Mouse (Mus musculus): Measurements from ENCODE around the gene Tnni1.

The Tnni1 gene

DNA sequence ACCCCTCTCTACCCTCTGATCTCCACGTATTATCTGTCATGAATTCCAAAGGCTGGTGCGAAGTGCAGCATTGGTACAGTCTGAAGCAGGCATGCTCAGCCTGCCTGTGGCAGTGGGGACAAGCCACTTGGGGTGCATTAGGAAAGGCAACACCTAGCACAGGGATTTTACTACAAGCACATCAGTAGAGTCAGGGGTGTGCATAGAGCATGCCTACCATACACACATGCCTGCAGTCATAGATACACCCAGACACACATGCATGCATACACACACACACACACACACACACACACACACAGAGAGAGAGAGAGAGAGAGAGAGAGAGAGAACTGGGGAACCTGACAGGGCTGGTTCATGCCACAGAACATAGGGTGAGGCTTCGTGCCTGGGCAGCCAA, 33.0 kb downstream of the Tnni1 start:
- no peak for DNase-seq

DNA sequence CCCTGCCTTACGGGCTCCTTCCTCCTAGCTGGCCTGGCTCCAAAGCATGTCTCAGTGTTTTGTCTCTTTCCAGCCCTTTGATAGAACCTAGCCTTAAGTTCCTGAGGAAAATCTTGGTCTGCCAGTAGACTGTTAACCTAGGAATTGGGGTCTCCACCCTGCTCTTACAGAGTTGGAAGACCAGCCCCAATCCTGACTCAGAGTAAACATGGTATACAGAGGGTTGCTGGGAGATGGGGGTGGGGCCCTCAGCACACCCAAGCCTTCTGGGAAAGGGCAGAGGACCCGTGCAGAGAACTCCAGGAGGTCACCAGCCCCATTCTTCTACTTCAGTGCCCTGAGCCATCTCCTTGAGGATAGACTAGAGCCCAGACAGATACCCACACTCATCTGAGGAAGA, 33.4 kb downstream of the Tnni1 start:
- no peak for DNase-seq

DNA sequence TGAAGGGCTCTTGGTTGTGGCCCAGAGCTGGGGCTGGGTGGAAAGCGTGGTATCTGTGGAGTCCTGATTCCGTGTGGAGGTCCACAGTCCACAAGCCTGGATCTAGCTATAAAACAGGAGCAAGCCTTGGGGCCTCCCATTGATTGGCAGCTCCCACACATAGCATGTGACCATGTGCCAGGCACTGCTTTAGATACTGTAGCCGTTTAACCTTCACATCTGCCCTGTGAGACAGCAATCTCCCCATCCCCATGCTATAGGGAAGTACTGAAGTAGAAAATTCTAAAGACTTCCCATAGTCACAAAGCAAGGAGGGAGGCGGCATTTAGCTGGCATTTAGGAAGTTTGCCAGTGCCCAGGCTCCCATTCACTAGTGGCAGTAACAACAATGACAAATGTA, 33.8 kb downstream of the Tnni1 start:
- DNase-seq = no peak

DNA sequence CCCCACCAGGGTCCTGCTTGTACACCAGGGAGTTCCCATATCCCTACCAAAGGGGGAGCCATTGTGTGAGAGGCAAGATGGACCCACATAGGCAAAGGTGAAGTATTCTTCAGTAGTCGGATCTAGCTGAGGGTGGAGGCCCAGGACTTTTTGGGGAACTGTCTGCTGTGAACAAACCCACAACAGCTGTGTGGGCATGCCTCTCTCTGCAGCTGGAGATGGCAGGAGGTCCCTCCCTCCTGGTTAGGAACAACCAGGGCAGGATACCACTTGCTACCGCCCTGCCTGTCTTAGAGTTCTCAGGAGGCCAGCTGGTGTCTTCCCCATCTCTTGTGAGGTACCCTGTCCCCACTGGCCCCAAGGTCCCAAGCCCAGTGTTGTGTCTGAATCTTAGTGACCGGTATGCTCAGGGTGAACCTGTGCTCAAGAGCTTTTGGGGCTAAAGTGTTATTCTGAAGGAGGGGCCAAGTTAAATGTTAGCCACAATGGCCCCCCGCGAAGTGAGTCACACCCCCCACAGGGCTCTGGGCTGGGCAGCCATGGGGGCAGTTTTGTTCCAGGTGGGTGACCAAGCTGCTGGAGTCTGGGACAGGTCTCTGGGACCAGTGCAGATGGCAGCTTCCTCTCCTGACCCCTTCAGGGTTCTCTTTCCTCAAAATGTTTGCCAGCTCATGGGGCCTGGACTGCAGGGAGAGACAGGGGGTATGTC, 34.6 kb downstream of the Tnni1 start:
- no peak for DNase-seq

DNA sequence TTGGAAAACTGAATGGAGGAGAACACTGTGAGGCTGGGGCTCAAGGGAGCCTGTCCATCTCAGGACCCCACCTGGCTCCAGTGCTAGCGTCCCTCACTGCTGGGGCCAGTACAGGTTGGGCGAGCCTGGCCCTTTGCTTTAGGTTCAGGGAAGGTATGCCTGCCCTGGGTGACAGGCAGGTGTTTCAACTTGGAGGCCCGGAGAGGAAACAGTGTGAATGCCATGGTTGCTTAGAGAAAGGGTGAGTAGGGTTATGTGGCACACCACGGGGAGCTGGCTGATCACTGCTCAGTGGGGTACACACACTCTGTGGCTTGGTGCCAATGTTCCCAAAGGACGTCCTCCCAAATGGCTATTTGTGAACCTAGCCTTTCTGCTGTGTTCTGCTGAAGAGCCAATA, 35.3 kb downstream of the Tnni1 start:
- DNase-seq = no peak

DNA sequence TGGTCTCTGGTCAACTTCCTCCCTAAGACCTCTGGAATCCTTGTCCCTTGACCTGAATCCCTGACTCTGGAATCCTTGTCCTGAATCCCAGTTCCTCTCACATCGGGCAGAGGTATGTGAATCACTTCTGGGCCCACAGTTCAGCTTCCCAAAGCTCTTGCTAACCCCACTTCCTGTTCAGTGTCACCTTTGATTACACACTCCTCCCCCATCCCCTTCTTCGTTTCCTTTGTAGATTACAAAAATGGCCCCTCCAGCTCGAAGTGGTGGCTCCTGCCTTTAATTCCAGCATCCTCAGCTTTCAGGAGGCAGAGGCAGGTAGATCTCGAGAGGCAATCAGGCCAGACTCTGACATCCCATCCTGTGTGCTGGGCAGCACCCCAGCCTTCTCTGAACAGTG, 38.4 kb downstream of the Tnni1 start:
- DNase-seq = no peak

DNA sequence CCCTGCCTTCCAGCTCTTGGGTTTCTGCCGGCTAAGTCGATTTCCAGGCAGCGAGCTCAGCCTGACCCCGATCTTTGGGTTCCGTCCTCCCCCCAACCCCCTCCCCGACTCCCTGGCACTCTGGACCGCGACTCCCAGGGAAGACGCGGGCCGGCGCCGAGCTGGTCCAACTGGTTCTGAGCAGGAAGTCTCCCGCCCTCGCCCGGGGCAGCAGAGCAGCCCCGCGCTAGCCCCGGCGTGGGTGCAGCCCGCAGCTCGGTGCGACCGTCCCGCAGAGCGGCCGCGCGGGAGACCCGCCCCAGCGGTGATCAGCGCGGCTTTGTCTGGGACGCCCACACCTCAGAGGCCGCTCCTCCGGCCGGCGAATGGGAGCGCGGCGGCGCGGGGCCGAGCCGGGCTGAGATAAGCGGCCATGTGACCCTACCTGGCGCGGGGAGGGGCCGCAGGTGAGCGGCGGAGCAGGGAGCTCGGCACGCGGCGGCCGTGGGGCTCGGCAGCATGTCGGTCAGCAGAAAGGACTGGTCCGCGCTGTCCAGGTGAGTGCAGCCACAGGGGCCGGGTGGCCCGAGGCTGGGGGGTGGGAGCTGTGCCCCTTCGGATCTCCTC, 39.4 kb downstream of the Tnni1 start, which contains the start of gene Lad1:
TSS of gene Lad1 (plus strand) at position 118 of the 606 bp plus-strand sequence.
- no peak for DNase-seq

DNA sequence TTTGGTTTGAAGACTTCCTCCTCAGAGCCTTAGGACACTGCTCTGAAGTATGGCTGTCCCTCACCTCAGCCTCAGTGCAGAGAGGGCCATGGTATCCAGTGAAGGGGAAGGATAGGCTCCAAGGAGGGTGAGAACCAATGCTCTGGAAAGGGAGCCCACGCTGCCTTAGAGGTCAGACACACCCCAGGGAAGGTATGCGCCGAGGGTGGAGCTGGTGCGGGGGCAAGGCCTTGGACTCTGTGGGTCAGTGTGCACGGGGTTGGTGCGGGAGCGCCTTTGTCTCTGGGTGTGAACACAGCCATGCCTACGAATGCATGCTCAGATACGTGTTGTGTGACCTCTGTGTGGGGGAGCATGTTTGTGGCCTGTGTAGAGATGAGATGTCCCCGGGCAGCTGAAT, 40.8 kb downstream of the Tnni1 start:
- no peak for DNase-seq

DNA sequence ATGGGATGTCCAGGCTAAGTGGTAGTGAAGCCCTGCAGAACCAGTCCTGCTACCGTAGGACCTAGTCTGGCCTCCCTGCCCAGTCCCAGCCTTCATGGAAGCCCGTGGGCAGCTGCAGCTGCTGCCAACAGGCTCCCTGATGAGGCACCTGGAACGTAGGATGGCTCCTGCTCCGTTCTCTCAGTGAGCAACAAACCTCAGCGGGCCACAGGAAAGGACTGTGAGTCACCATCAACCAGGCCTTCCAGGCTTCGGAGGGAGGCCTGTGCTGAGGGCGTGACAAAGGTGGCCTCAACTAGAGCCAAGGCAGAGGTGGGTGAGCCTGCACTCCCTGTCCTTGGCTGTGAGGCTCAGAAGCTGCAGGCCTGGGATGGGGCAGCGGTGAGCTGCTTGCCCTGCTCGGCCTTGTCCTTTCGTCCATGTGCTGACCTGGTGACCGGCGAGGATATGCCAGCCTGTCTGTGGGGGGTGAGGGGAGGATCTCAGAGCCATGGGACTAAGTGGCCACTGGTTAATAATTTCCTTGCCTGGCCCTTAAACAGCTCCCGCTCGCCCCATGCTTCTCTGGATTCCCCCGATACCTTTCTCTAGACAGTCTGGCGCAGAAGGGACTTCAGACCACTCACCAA, 41.6 kb downstream of the Tnni1 start:
- DNase-seq = no peak

DNA sequence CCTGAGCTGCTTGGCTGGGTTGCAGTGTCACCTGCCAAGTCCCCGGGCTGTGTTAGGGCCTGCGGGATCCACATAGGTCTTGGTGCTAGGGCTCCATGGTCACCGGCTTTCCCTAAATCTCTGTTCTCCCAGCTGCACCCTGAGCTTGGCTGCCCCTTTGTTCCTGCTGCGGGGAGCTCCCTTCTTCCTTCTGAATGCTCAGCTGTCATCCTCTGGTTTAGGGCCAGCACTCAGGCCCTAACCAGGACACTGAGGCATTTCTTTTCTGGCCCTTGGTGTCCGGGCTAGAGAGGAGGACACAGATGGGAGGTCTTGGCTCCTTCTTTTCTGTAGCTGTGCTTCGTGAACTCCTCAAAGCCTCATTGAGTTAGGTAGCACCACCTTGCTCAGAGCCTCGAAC, 42.5 kb downstream of the Tnni1 start:
- no peak for DNase-seq

DNA sequence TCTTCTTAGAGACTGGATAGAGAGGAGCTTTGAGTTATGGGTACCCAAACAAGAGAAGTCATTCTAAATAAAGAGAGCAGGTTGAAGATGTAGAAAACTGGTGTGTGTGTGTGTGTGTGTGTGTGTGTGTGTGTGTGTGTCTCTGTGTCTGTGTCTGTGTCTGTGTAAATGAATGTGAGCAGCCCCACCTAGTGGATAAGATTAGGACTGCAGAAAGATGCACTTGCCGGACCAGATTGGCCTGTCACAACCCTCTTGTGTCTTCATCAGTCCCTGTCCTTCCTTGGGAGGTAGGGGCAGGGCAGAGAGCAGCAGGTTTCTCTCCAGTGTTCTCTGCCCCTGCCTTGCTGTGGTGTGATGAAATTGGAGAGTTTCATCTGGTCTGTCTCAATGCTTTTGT, 49.7 kb downstream of the Tnni1 start:
- peak; percentile 35 to 42 for DNase-seq

DNA sequence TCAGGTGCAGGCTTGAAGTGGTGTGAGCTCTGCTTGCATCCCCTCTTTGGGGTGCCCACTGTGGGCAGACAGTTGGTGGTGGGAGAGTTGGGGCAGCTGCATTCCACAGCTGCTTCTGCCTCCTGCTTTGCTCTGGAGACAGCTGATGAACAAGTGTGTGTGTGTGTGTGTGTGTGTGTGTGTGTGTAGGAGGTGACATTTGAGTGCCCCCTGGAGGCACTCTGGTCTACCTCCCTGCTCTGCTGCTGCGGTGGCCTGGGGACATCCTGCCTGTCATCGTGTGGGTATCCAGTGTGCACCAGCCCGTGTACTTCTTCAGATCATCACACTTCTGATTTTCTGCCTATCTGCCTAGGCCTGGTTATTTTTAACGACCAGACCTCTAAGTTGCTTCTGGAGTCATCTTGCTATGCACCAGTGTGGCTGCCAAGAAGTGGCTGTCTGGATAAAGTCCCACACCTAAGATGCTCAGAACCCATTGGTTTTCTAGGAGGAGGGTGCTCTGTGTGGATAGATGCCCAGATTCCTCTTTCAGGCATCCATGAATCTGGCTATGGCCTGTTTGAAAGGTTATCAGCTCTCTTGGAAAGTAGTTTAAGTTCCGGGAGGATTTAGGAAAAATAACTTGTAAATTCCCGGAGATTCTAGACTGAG, 55.1 kb downstream of the Tnni1 start:
- no peak for DNase-seq

DNA sequence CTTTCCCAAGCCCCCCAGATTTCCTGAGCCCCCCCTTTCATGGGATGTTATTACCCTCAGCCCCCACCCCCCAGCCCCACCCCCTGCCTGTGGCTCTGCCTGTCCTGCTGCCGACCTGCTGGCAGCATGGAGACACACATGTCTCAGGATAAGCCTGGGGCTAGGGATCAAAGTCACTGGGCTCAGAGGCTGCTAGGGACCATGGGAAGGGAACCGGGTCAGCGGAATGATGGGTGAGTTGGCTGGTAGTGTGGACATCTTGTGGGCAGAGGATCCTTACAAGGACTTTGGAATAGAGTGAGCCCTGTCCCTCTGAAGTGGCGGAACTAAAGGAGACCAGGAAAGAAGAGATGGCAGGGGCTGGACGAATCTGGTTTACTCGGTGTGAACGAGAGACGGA, 55.7 kb downstream of the Tnni1 start:
- DNase-seq = no peak

DNA sequence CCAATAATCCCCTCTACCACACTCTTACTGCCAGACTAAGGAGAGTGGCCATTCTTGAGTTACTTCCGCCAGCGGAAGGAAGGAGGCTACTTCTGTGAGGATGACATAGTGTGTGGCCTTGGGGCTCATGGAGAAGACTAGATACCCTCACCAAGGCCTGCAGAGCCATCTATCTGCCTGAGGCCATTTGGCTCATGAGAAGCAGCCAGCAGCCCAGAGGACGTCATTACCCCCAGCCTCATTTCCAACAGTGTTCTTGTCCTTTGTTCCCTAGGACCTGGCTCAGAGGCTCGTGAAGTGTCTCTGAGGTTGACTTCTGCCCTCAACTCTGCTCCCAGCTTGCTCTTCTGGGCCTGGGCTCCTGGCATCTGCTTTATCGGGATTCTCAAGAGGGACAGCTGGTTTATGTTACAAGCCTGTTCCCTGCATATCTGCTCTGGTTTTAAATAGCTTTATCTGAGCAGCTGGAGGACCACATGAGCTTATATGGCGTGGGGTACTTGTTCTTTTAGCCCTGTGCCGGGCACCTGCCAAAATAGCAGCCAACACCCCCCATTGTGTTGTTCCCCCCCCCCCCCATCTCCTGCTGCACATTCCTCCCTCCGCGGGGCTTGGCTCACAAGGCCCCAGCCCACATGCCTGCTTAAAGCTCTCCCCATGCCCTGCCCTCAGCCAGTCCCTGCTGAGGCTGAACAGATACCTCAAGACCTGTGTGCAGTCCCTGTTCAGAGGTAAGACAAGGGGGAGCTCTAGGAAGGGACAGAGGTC, 56.7 kb downstream of the Tnni1 start, which contains the start of gene Tnnt2:
TSS of gene Tnnt2 (plus strand) at position 639 of the 768 bp plus-strand sequence.
- DNase-seq = no peak

DNA sequence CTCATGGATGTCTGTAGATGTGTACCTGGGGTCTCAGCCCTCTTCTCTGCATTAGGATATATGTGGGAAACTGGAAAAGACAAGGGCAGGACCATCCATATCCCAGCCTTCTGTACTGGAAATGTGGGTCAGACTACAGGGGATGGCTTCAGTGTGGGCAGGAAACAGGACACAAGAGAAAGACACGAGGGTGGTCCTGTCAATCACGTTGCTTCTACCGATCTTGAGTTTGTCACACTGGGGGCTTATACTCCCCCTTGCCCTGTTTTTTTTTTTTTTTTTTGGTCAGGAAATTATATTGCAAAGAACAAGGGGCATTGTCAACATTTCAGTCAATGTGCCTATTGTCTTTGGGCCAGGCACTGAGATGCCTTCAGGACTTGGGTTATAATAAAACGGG, 59.4 kb downstream of the Tnni1 start:
- no peak for DNase-seq

DNA sequence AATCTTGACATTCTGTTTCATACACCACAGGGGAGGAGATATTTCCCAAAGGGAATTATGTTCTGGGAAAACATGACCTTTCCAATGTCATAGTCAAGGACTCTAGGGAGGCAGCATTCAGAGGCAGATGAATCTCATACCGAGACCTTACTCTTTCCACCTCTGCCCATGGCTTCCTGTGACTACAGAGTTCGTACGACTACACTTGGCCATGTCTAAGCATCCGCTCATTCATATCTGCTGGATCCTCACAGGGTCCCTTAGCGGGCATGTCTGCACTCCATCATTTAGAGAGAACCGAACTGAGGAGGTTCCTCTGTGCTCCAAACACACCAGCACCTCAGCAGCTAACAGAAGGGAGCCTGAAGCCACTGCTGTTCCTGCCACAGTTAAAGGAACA, 59.8 kb downstream of the Tnni1 start:
- no peak for DNase-seq

DNA sequence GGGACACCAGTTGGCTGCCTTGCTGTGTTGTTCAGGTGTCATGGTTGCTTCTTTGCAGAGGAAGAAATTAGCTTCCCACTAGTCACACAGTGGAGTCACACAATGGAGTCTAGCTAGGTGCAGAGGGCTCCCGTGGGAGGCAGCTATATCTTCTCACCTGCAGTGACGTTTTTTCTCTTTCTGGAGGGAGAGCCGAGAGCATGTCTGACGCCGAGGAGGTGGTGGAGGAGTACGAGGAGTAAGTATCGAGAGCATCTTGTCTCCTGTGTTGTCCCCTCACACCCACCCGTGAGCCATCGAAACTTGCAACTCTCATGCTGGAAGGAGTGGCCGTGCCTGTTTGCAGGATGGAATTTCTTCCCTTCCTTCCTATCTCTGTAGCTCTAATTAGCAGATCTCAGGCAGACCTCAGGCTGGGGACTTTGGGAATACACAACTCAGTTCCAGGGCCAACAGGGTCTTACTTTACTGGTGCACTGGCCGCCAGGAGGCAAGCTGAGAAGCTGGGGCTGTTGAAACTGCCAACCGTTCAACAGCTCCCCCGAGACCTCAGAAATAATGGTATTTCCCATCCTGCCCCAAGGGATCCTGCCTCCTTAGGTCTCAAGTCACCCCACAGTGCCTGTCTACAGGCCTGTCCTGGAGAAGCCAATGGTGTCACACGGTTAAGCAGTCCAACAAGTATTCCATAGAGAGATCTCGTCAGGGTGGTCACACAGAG, 61.6 kb downstream of the Tnni1 start:
- no peak for DNase-seq

DNA sequence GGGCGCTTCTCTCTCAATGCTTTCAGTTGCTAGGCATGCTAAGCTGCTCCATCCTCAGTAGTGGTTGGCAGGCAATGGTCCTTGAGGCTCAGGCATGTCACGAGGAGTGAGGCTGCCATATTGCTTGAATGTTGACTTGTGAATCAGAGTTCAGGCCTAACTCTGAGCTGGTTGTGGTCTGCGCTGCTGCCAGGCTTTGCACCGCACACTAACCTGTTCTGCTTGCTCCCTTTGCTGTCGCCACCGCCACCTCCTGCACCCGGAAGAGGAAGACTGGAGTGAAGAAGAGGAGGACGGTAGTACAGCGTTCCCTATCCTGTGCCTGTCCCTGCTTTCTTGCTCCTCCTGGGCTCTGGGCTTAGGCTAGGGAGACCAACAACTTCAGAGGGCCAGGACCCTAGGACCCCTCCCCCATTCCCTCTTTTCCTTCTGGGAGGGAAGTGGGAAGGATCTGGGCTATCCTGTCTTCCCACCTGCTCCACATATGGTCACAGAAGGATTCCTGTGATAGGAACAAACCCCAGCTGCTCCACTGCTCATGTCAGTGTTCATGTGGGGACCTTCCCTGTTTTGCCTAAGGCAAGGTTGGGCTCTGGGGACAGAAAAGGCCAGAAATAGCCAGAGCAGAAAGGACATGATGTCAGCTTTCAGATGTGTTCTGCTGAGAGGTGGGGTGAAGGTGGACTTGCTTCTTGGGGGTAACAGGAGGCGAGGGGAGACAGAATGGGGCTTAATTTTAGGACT, 64.5 kb downstream of the Tnni1 start:
- no peak for DNase-seq

DNA sequence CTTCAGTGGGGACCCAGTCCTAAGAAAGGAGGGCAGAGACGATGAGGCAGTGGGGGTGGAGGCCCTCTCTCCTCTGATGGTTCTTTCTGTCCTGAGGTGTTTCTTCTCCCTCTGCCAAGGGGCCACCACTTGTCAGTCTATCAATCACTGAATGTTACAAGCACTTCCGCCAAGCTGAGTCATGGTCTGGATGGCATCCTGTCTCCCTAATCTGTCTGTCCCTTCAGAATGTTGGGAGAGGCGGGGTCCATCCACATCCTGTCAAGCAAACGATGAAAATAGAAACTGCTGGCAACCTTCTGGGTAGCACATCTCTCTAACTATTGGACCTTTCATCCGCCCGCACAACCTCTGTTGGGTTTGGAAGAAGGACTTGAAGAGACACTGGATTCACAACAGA, 65.2 kb downstream of the Tnni1 start:
- DNase-seq = no peak

DNA sequence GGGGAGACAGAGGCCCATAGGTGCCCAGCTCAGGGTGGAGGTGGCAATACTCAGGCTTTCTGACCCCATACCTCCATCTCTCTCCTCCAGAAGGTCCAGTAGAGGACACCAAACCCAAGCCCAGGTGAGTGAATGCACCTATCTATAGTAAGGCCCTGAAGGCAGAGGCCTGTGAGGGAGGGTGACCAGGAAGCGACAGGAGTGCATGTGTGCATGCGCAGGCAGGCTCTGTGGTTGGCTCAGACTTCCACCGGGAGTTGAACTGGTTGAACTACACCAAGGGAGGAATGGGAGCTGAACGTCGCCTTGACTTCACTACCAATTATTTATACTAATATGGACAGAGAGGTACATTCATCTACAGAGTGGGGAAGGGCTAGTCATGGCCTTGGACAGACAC, 67.4 kb downstream of the Tnni1 start:
- DNase-seq = no peak

DNA sequence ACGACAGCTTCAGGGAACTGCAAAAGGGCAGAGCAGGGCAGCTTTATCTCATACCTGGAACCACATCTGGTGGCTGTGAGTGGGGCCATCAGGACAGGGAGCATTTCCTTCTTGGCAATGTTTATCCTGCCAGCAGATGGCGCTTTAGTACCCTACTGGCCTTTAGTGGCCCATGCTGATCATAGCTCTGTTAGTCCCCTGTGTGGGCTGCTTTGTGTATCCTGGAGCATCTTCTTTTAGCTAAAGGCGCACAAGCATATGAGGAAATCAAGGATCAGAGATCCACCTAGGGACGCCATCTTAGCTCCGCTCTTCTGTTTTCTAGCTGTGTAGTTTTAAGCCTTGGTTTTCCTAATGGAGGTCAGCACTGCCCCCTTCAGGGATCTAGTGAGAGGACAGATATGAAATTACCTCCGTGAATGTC, 67.9 kb downstream of the Tnni1 start:
- DNase-seq = peak; percentile 40 to 41

All from B cell, adult 2 months (primary cell).